Mouse (Mus musculus): ENCODE measurements at regions not wholly inside any gene's neighbourhood (a gene's known extent, or its start where the extent isn't known, plus 50 kb on each side); places are given as distances from the start of the nearest gene placed in this dataset.

DNA sequence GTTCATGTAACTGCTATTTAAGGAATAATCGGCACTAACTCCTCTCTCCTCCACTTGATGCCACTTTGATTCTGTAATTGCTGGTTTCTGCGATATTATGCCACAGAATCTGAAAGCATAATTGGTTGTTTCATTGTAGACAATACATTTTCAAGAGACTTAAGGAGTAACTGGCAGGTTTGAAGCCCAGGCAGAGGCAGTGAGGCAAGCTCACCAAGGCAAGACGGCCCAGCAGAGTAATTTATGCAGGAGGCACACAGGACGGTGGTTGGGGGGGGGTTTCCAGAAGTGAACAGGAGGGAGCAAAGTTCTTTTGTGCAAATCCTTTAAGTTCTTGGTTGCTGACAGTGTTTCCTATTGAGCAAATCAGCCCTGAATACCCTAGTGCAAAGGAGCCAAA is 249.6 kb downstream of the Drd1 start:
- Histone ChIP-seq H3K4me3 (ENCODE audit: low read depth, low read length) (no peak overlapping the region), H3K27me3 (ENCODE audit: control insufficient read depth, insufficient read depth, low read depth, low read length) (no peaks in the 10 kb centered on the region), H3K36me3 (ENCODE audit: control insufficient read depth, insufficient read depth) (no peaks in the 10 kb centered on the region), H3K9me3 (replicated peaks; ENCODE audit: control insufficient read depth, low read length) (no peaks in the 10 kb centered on the region), H3K4me2 (ENCODE audit: low read depth, low read length) (no peak overlapping the region), H3K9ac (ENCODE audit: low read depth, low read length) (no peak overlapping the region), H3K4me1 (ENCODE audit: control insufficient read depth, low read depth, low read length) (no peaks in the 10 kb centered on the region), H3K27ac (ENCODE audit: low read length) (no peak overlapping the region)
- 65% methylated on average over 4 of the region's 4 CpGs for WGBS (ENCODE audit: insufficient replicate concordance)
- ATAC-seq (ENCODE audit: low read depth) = no peak

GRCm38 (mm10) chr13:53800978-53801377 is 254.5 kb downstream of the Drd1 start:
- 55% methylated on average over 5 of the region's 5 CpGs for WGBS (ENCODE audit: insufficient replicate concordance)
- ATAC-seq (ENCODE audit: low read depth) = no peak

DNA sequence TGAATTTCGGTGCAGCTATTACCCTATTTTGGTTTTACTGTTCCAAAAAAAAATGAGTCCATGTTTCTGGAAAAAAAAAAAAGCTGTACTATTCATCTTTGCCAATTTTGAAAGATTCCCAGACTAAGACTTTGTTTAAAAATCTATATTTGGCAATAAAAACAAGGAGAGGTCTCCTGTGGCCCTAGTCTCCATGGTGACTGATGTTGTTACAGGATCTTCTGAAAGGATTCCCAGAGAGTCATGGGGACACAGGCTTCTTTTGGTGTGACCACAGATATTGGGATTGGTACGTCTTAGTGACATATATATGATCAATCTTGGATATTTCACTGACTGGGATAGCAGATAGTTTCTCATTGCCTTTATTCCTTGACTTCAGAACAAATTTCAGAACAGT is 266.7 kb downstream of the Drd1 start:
- Histone ChIP-seq H3K4me1 (ENCODE audit: control insufficient read depth, low read depth, low read length) (no peaks in the 10 kb centered on the region), H3K4me3 (ENCODE audit: low read depth, low read length) (no peak overlapping the region), H3K36me3 (ENCODE audit: control insufficient read depth, insufficient read depth) (no peaks in the 10 kb centered on the region), H3K27ac (ENCODE audit: low read length) (no peak overlapping the region), H3K27me3 (ENCODE audit: control insufficient read depth, insufficient read depth, low read depth, low read length) (no peaks in the 10 kb centered on the region), H3K9ac (ENCODE audit: low read depth, low read length) (no peak overlapping the region), H3K4me2 (ENCODE audit: low read depth, low read length) (no peak overlapping the region), H3K9me3 (replicated peaks; ENCODE audit: control insufficient read depth, low read length) (no peaks in the 10 kb centered on the region)
- WGBS (ENCODE audit: insufficient replicate concordance) = 50% methylated on average over 2 of the region's 2 CpGs
- no peak for ATAC-seq (ENCODE audit: low read depth)

More at GRCm38 (mm10) chr13:53800978-53801377, 254.5 kb downstream of the Drd1 start:
- no peaks in the 10 kb centered on the region for H3K4me1 ChIP-seq (ENCODE audit: control insufficient read depth, low read depth, low read length)
- H3K9me3 ChIP-seq (replicated peaks; ENCODE audit: control insufficient read depth, low read length) = no peaks in the 10 kb centered on the region
- H3K36me3 ChIP-seq (ENCODE audit: control insufficient read depth, insufficient read depth) = no peaks in the 10 kb centered on the region
- no peak overlapping the region for H3K4me3 ChIP-seq (ENCODE audit: low read depth, low read length)
- H3K27ac ChIP-seq (ENCODE audit: low read length) = no peak overlapping the region
- no peaks in the 10 kb centered on the region for H3K27me3 ChIP-seq (ENCODE audit: control insufficient read depth, insufficient read depth, low read depth, low read length)
- H3K9ac ChIP-seq (ENCODE audit: low read depth, low read length) = no peak overlapping the region
- no peak overlapping the region for H3K4me2 ChIP-seq (ENCODE audit: low read depth, low read length)

GRCm38 (mm10) chr13:53783492-53783891 is 272.0 kb downstream of the Drd1 start:
- Histone ChIP-seq H3K4me1 (ENCODE audit: control insufficient read depth, low read depth, low read length) (no peaks in the 10 kb centered on the region), H3K9ac (ENCODE audit: low read depth, low read length) (no peak overlapping the region), H3K27me3 (ENCODE audit: control insufficient read depth, insufficient read depth, low read depth, low read length) (no peaks in the 10 kb centered on the region), H3K4me2 (ENCODE audit: low read depth, low read length) (no peak overlapping the region), H3K36me3 (ENCODE audit: control insufficient read depth, insufficient read depth) (no peaks in the 10 kb centered on the region), H3K4me3 (ENCODE audit: low read depth, low read length) (no peak overlapping the region), H3K27ac (ENCODE audit: low read length) (no peak overlapping the region), H3K9me3 (replicated peaks; ENCODE audit: control insufficient read depth, low read length) (no peaks in the 10 kb centered on the region)
- WGBS (ENCODE audit: insufficient replicate concordance) = 20% methylated on average over 6 of the region's 6 CpGs
- no peak for ATAC-seq (ENCODE audit: low read depth)

DNA sequence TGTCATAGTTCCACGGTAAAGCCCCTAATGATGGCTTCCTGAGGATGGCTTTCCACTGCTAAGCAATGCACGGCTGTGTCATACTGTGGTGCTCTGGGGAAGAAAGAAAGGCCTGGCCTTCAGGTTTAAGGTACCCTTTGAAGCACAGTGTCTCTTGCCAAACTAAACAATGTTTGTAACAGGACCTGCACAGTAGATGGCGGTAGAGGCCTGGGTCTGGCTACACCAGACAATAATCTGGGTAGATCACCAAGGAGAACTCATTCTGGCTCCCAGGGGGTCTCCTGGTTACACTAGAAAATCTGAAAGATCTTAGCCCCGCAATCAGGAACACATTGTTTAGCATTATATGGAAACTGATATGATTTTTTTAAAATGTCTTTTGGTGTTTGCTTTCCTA is 276.4 kb downstream of the Drd1 start:
- no peak for ATAC-seq (ENCODE audit: low read depth)

GRCm38 (mm10) chr13:53776421-53776820 is 279.1 kb downstream of the Drd1 start:
- Histone ChIP-seq H3K4me2 (ENCODE audit: low read depth, low read length) (no peak overlapping the region), H3K4me1 (ENCODE audit: control insufficient read depth, low read depth, low read length) (no peaks in the 10 kb centered on the region), H3K27me3 (ENCODE audit: control insufficient read depth, insufficient read depth, low read depth, low read length) (no peaks in the 10 kb centered on the region), H3K36me3 (ENCODE audit: control insufficient read depth, insufficient read depth) (no peaks in the 10 kb centered on the region), H3K4me3 (ENCODE audit: low read depth, low read length) (no peak overlapping the region), H3K27ac (ENCODE audit: low read length) (no peak overlapping the region), H3K9ac (ENCODE audit: low read depth, low read length) (no peak overlapping the region), H3K9me3 (replicated peaks; ENCODE audit: control insufficient read depth, low read length) (no peaks in the 10 kb centered on the region)
- ATAC-seq (ENCODE audit: low read depth) = no peak
- WGBS (ENCODE audit: insufficient replicate concordance) = 64% methylated on average over 11 of the region's 11 CpGs

More for the DNA sequence above, 276.4 kb downstream of the Drd1 start:
- Histone ChIP-seq H3K4me3 (ENCODE audit: low read depth, low read length) (no peak overlapping the region), H3K9me3 (replicated peaks; ENCODE audit: control insufficient read depth, low read length) (no peaks in the 10 kb centered on the region), H3K9ac (ENCODE audit: low read depth, low read length) (no peak overlapping the region), H3K27ac (ENCODE audit: low read length) (no peak overlapping the region), H3K4me2 (ENCODE audit: low read depth, low read length) (no peak overlapping the region), H3K27me3 (ENCODE audit: control insufficient read depth, insufficient read depth, low read depth, low read length) (no peaks in the 10 kb centered on the region), H3K36me3 (ENCODE audit: control insufficient read depth, insufficient read depth) (no peaks in the 10 kb centered on the region), H3K4me1 (ENCODE audit: control insufficient read depth, low read depth, low read length) (no peaks in the 10 kb centered on the region)
- 41% methylated on average over 4 of the region's 4 CpGs for WGBS (ENCODE audit: insufficient replicate concordance)

GRCm38 (mm10) chr13:53775687-53776086 is 279.8 kb downstream of the Drd1 start:
- WGBS (ENCODE audit: insufficient replicate concordance) = 31% methylated on average over 5 of the region's 5 CpGs
- no peaks in the 10 kb centered on the region for H3K27me3 ChIP-seq (ENCODE audit: control insufficient read depth, insufficient read depth, low read depth, low read length)
- no peaks in the 10 kb centered on the region for H3K9me3 ChIP-seq (replicated peaks; ENCODE audit: control insufficient read depth, low read length)
- no peaks in the 10 kb centered on the region for H3K4me1 ChIP-seq (ENCODE audit: control insufficient read depth, low read depth, low read length)
- no peak overlapping the region for H3K4me2 ChIP-seq (ENCODE audit: low read depth, low read length)
- no peak overlapping the region for H3K9ac ChIP-seq (ENCODE audit: low read depth, low read length)
- no peak overlapping the region for H3K4me3 ChIP-seq (ENCODE audit: low read depth, low read length)
- ATAC-seq (ENCODE audit: low read depth) = no peak
- no peak overlapping the region for H3K27ac ChIP-seq (ENCODE audit: low read length)
- no peaks in the 10 kb centered on the region for H3K36me3 ChIP-seq (ENCODE audit: control insufficient read depth, insufficient read depth)

GRCm38 (mm10) chr13:53764613-53765243 is 290.8 kb downstream of the Drd1 start:
- Histone ChIP-seq H3K27me3 (ENCODE audit: control insufficient read depth, insufficient read depth, low read depth, low read length) (no peaks in the 10 kb centered on the region), H3K9me3 (replicated peaks; ENCODE audit: control insufficient read depth, low read length) (no peaks in the 10 kb centered on the region), H3K4me2 (ENCODE audit: low read depth, low read length) (no peak overlapping the region), H3K36me3 (ENCODE audit: control insufficient read depth, insufficient read depth) (no peaks in the 10 kb centered on the region), H3K4me1 (ENCODE audit: control insufficient read depth, low read depth, low read length) (no peaks in the 10 kb centered on the region), H3K27ac (ENCODE audit: low read length) (no peak overlapping the region), H3K4me3 (ENCODE audit: low read depth, low read length) (no peak overlapping the region), H3K9ac (ENCODE audit: low read depth, low read length) (no peak overlapping the region)
- WGBS (ENCODE audit: insufficient replicate concordance) = 23% methylated on average over 13 of the region's 13 CpGs
- ATAC-seq (ENCODE audit: low read depth) = no peak

GRCm38 (mm10) chr13:53757576-53758237 is 284.8 kb upstream of the Msx2 start:
- no peaks in the 10 kb centered on the region for H3K27me3 ChIP-seq (ENCODE audit: control insufficient read depth, insufficient read depth, low read depth, low read length)
- H3K27ac ChIP-seq (ENCODE audit: low read length) = no peak overlapping the region
- no peak overlapping the region for H3K4me3 ChIP-seq (ENCODE audit: low read depth, low read length)
- H3K4me2 ChIP-seq (ENCODE audit: low read depth, low read length) = no peak overlapping the region
- H3K9me3 ChIP-seq (replicated peaks; ENCODE audit: control insufficient read depth, low read length) = no peaks in the 10 kb centered on the region
- 53% methylated on average over 13 of the region's 13 CpGs for WGBS (ENCODE audit: insufficient replicate concordance)
- H3K9ac ChIP-seq (ENCODE audit: low read depth, low read length) = no peak overlapping the region
- no peak for ATAC-seq (ENCODE audit: low read depth)
- H3K36me3 ChIP-seq (ENCODE audit: control insufficient read depth, insufficient read depth) = no peaks in the 10 kb centered on the region
- H3K4me1 ChIP-seq (ENCODE audit: control insufficient read depth, low read depth, low read length) = no peaks in the 10 kb centered on the region

All from liver, embryonic 16.5 days (tissue).